Mouse (Mus musculus): Measurements from ENCODE around the gene Rps6kl1.

DNA sequence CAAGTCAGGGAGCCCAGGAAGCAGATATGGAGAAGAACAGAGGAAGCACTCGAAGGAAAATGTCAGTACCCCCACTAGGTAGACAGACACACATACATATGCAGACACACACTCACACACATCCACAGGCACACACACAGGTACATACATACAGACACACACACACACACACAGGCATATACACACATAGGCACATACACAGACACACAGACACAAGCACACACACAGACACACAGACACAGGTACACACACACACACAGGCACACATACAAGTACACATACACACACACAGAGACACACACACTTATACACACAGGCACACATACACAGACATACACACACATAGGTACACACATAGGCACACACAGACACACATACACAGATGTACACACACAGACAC lies 48.9 kb upstream of the Rps6kl1 start:
- TF ChIP-seq POLR2A (IDR thresholded peaks at IDR 0.05; ENCODE audit: low read depth, low read length) (no peak), CTCF (conservative IDR thresholded peaks at IDR 0.05; ENCODE audit: insufficient read depth, insufficient read length, low read depth, low read length) (no peak)

Measured in kidney, adult 2 months (tissue).